Mouse (Mus musculus): ENCODE data around the gene Myo1e.

DNA sequence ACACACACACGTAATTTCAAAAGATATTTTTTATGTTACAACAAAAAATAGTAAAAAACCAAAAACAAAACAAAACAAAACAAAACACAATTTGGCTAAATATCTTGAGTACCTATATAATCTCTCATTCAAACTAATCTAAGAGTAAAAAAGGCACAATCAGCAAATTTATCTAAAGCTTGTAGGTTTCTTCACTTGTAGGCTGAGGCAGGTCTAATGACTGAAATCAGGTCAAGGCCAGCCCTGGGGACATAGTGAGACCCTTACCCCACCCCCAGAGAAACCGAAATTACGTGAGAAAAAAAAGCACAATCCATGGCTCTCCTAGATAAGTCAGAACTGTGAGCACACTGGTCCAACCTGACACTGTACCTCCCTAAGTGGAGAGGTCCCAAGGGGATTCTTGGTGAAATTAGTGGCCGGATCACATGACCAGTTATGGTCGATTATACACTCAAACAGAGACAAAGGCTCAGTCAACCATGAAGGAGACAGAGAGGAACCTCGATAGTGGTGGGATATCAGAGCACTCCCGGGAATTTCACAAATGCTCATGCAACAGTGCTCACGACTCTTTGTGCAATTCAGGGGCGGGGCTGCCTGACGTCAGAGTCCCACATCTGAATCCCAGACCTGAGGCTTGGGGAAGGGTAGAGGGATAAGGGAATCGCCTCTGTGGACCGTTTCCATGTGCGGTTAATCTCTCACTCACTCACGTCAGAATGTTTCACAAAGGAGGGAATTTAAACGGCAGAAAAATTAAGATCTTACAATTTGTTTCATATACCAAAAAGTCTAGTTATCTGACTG, 3.7 kb upstream of the Myo1e start:
- TF ChIP-seq CTCF (IDR thresholded peaks at IDR 0.05; ENCODE audit: extremely low read depth, insufficient read depth, insufficient read length, insufficient replicate concordance) (no peak), POLR2A (IDR thresholded peaks at IDR 0.05; ENCODE audit: low read depth, low read length) (no peak)

Data from spleen, adult 2 months (tissue).